ENCODE assay signal across 10 mouse cellular contexts in the genomic region with DNA sequence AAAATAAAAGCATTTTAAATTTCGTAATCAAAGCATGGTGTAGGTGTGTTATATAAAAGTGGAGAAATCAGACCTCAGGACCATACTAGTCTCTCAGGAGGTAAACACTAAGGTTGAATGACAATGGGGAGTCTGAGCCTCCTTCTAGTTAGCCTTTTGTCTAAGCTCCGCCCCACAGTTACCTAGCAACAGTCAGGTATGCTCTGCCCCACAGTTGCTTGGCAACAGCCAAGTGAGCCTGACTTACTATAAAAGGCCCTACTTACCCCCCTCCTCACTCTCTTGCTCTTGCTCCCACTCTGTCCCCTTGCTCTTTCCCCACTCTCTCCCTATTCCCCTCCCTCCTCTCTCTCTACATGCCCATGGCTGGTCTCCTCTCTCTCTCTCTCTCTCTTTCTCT. TPM values are rescaled to one million over a fixed set of nuclear protein-coding genes. Genes with fewer than 3 reads are reported as not detected.
A peak's percentile ranks its signal among the peaks of the same experiment; 100 is the strongest.
DNase-seq lines count a peak whose midpoint lies in the region; ATAC-seq and TF ChIP-seq lines count a peak whose summit lies in the region.
"Had no signal": no experiment of that assay in that cellular context is flagged by ENCODE, and none has a peak within 500 bp of the region (broad histone marks: within the 10 kb centered on the region; RNA-seq: fewer than 3 reads in every experiment).

No protein-coding gene starts in this region.

- DNase-seq in kidney, adult 8-10 months = no peak
- DNase-seq in embryonic facial prominence, embryonic 11.5 days (ENCODE audit: low spot score) = peak; percentile 69
- DNase-seq in kidney, postnatal 0 days (ENCODE audit: low spot score) = no peak
- no peak for DNase-seq in cerebellum, postnatal 4 days (ENCODE audit: low spot score in 2 of 2)
- no peak for DNase-seq in heart, postnatal 10 days
- DNase-seq: B cell, adult 2 months had no signal

- no peak overlapping the region for H3K27ac ChIP-seq in kidney, embryonic 16.5 days (ENCODE audit: low read length)
- H3K27ac ChIP-seq in embryonic facial prominence, embryonic 11.5 days (replicated peaks; ENCODE audit: low read depth, low read length) = no peak overlapping the region
- H3K27ac ChIP-seq in kidney, postnatal 0 days = no peak overlapping the region
- no peak overlapping the region for H3K27ac ChIP-seq in neural tube, embryonic 13.5 days (replicated peaks)
- H3K27ac ChIP-seq: heart, embryonic 13.5 days had no signal

- H3K4me2 ChIP-seq in kidney, embryonic 16.5 days (replicated peaks; ENCODE audit: low read depth, low read length) = no peak overlapping the region
- H3K4me2 ChIP-seq in embryonic facial prominence, embryonic 11.5 days (ENCODE audit: low read depth, low read length) = no peak overlapping the region
- no peak overlapping the region for H3K4me2 ChIP-seq in kidney, postnatal 0 days (ENCODE audit: low read length)
- no peak overlapping the region for H3K4me2 ChIP-seq in neural tube, embryonic 13.5 days
- H3K4me2 ChIP-seq: heart, embryonic 13.5 days had no signal

- H3K4me3 ChIP-seq in kidney, embryonic 16.5 days (ENCODE audit: low read length) = no peak overlapping the region
- no peak overlapping the region for H3K4me3 ChIP-seq in embryonic facial prominence, embryonic 11.5 days (ENCODE audit: low read depth, low read length)
- no peak overlapping the region for H3K4me3 ChIP-seq in kidney, postnatal 0 days (replicated peaks; ENCODE audit: low read depth, low read length)
- H3K4me3 ChIP-seq in neural tube, embryonic 13.5 days = no peak overlapping the region
- H3K4me3 ChIP-seq: heart, embryonic 13.5 days had no signal

- H3K9me3 ChIP-seq in kidney, embryonic 16.5 days (ENCODE audit: low read length) = peaks cover 27% of the 10 kb centered on the region
- H3K9me3 ChIP-seq in embryonic facial prominence, embryonic 11.5 days (replicated peaks; ENCODE audit: control insufficient read depth, low read length) = peaks cover 3% of the 10 kb centered on the region
- H3K9me3 ChIP-seq in kidney, postnatal 0 days (replicated peaks; ENCODE audit: low read length) = peaks cover 16% of the 10 kb centered on the region
- H3K9me3 ChIP-seq in neural tube, embryonic 13.5 days = peaks cover 39% of the 10 kb centered on the region

- TF ChIP-seq CTCF in kidney, postnatal 0 days (IDR thresholded peaks at IDR 0.05; ENCODE audit: low read depth) = no peak

- no peak overlapping the region for H3K9ac ChIP-seq in kidney, embryonic 16.5 days (replicated peaks; ENCODE audit: low read length)
- H3K9ac ChIP-seq in embryonic facial prominence, embryonic 11.5 days (replicated peaks; ENCODE audit: low read length) = no peak overlapping the region
- H3K9ac ChIP-seq in kidney, postnatal 0 days (ENCODE audit: low read depth, low read length) = no peak overlapping the region
- no peak overlapping the region for H3K9ac ChIP-seq in neural tube, embryonic 13.5 days
- H3K9ac ChIP-seq: heart, embryonic 13.5 days had no signal

- no peaks in the 10 kb centered on the region for H3K4me1 ChIP-seq in kidney, embryonic 16.5 days (ENCODE audit: insufficient read depth, low read length)
- no peaks in the 10 kb centered on the region for H3K4me1 ChIP-seq in embryonic facial prominence, embryonic 11.5 days (ENCODE audit: control insufficient read depth, insufficient read depth, low read length)
- no peaks in the 10 kb centered on the region for H3K4me1 ChIP-seq in kidney, postnatal 0 days (replicated peaks; ENCODE audit: insufficient read depth, low read length)
- H3K4me1 ChIP-seq in neural tube, embryonic 13.5 days (replicated peaks) = peaks cover 7% of the 10 kb centered on the region

- ATAC-seq in kidney, embryonic 16.5 days (ENCODE audit: low FRiP score, low TSS enrichment) = peak; percentile 75
- peak; percentile 91 for ATAC-seq in embryonic facial prominence, embryonic 11.5 days (replicated peaks; ENCODE audit: insufficient number of reproducible peaks, low FRiP score, low TSS enrichment, low read depth)
- ATAC-seq in kidney, postnatal 0 days (replicated peaks; ENCODE audit: low FRiP score, low read depth) = peak; percentile 77
- peak; percentile 96 for ATAC-seq in neural tube, embryonic 13.5 days (ENCODE audit: low read depth)
- ATAC-seq in inflammation-experienced regulatory T-cells, adult 6 months = no peak

- H3K27me3 ChIP-seq in kidney, embryonic 16.5 days (ENCODE audit: insufficient read depth, low read length) = no peaks in the 10 kb centered on the region
- H3K27me3 ChIP-seq in embryonic facial prominence, embryonic 11.5 days (ENCODE audit: control insufficient read depth, insufficient read depth, low read length) = no peaks in the 10 kb centered on the region
- no peaks in the 10 kb centered on the region for H3K27me3 ChIP-seq in kidney, postnatal 0 days (ENCODE audit: insufficient read depth, low read length)
- H3K27me3 ChIP-seq in neural tube, embryonic 13.5 days = no peaks in the 10 kb centered on the region
- H3K27me3 ChIP-seq: heart, embryonic 13.5 days had no signal

- intact Hi-C loops in heart, postnatal 10 days (cut with DNase I) = no loop called here

- H3K36me3 ChIP-seq in kidney, embryonic 16.5 days (ENCODE audit: insufficient read depth, low read length) = peaks cover 28% of the 10 kb centered on the region
- H3K36me3 ChIP-seq in embryonic facial prominence, embryonic 11.5 days (replicated peaks; ENCODE audit: control insufficient read depth, insufficient read depth, low read depth, low read length) = peaks cover 12% of the 10 kb centered on the region
- H3K36me3 ChIP-seq in kidney, postnatal 0 days (ENCODE audit: insufficient read depth, low read length) = peaks cover 19% of the 10 kb centered on the region
- peaks cover 38% of the 10 kb centered on the region for H3K36me3 ChIP-seq in neural tube, embryonic 13.5 days

- 22% methylated on average over 2 of the region's 2 CpGs for WGBS in kidney, embryonic 16.5 days
- 31% methylated on average over 2 of the region's 2 CpGs for WGBS in embryonic facial prominence, embryonic 11.5 days
- 30% methylated on average over 2 of the region's 2 CpGs for WGBS in kidney, postnatal 0 days
- 15% methylated on average over 2 of the region's 2 CpGs for WGBS in neural tube, embryonic 13.5 days

RNA-seq across cellular contexts. Expression of a gene that starts 44.6 kb away (rescaled TPM):
- polyA plus RNA-seq in kidney, embryonic 16.5 days (2015; fragmentation: Nextera tagmentation; extraction: Ambion mirVana) = 12.0 and 14.2 TPM in 2 replicates
- 3.5 and 4.8 TPM in 2 replicates for polyA plus RNA-seq in embryonic facial prominence, embryonic 11.5 days (2014; fragmentation: Nextera tagmentation; extraction: Ambion mirVana)
- polyA plus RNA-seq in kidney, postnatal 0 days (2015; fragmentation: Nextera tagmentation; extraction: Ambion mirVana) = 14.6 and 16.7 TPM in 2 replicates
- polyA plus RNA-seq in neural tube, embryonic 13.5 days (2015; fragmentation: Nextera tagmentation; extraction: Ambion mirVana) = 9.2 and 9.4 TPM in 2 replicates
- polyA plus RNA-seq in inflammation-experienced regulatory T-cells, adult 6 months (2017; shearing (Covaris generic)) = 10 to 100 TPM; 23.3 to 29.3 (median 26.4) TPM
- 10 to 100 TPM; 10.8 to 14.8 TPM for total RNA-seq in heart, postnatal 10 days (2021)
